Mouse (Mus musculus) urinary bladder, adult 18-20 months (tissue): ENCODE results near the gene Rad9a.

ENCODE experiments used
- DNase-seq, 2 experiments: peaks; one replicate each; pipeline ENCODE4 v3.0.0; 2022; ENCODE audit warnings: low spot score in 2 of 2, mixed read lengths in 2 of 2

Gene Rad9a

GRCm38 (mm10) chr19:4193129-4193528 is 8.3 kb downstream of the Rad9a start:
- no peak for DNase-seq

GRCm38 (mm10) chr19:4192251-4192985 is 9.0 kb downstream of the Rad9a start:
- no peak for DNase-seq

- peak; percentile 90 to 93 for DNase-seq
Measured at GRCm38 (mm10) chr19:4191528-4192250, 9.8 kb downstream of the Rad9a start, which contains the start of gene Ppp1ca. Ppp1ca (plus strand) TSS chr19:4192065.

- no peak for DNase-seq
Measured at GRCm38 (mm10) chr19:4190831-4191334, 10.6 kb downstream of the Rad9a start, which contains the start of gene Tbc1d10c. Tbc1d10c (minus strand) TSS chr19:4191284.

GRCm38 (mm10) chr19:4189051-4189620 is 12.3 kb downstream of the Rad9a start:
- no peak for DNase-seq

GRCm38 (mm10) chr19:4187303-4187702 is 14.2 kb downstream of the Rad9a start:
- DNase-seq = no peak

GRCm38 (mm10) chr19:4184976-4185975 is 16.2 kb downstream of the Rad9a start:
- DNase-seq = no peak

GRCm38 (mm10) chr19:4183689-4184088 is 17.8 kb downstream of the Rad9a start:
- DNase-seq = no peak

- no peak for DNase-seq
Measured at GRCm38 (mm10) chr19:4181892-4182291, 19.6 kb downstream of the Rad9a start.

GRCm38 (mm10) chr19:4180411-4180810 is 21.1 kb downstream of the Rad9a start:
- no peak for DNase-seq

GRCm38 (mm10) chr19:4175368-4175947 is 26.0 kb downstream of the Rad9a start, which contains the start of gene Carns1:
Carns1 (minus strand) TSS chr19:4175479.
- DNase-seq = no peak

GRCm38 (mm10) chr19:4172925-4173324 is 28.5 kb downstream of the Rad9a start:
- no peak for DNase-seq

GRCm38 (mm10) chr19:4171393-4172290 is 29.8 kb downstream of the Rad9a start:
- DNase-seq = no peak

GRCm38 (mm10) chr19:4170723-4171392 is 30.6 kb downstream of the Rad9a start:
- DNase-seq = no peak

GRCm38 (mm10) chr19:4169810-4170209 is 31.7 kb downstream of the Rad9a start:
- DNase-seq = no peak

GRCm38 (mm10) chr19:4169378-4169784 is 32.1 kb downstream of the Rad9a start:
- DNase-seq = peak; percentile 98 to 99

- DNase-seq = no peak
Measured at GRCm38 (mm10) chr19:4166678-4167476, 34.6 kb downstream of the Rad9a start.

GRCm38 (mm10) chr19:4164721-4165120 is 36.7 kb downstream of the Rad9a start:
- no peak for DNase-seq
